Mouse (Mus musculus) forebrain, embryonic 11.5 days (tissue): Measurements from ENCODE around the gene Gnptab. TPM values are rescaled to one million over a fixed set of nuclear protein-coding genes. Genes with fewer than 3 reads are reported as not detected.

Experiments
- ATAC-seq: fragments of 200-750 bp; cut with Nextera tagmentation; replicated peaks from 2 replicates; pipeline ENCODE4 v1.8.0; 2017; ENCODE audit warnings: moderate TSS enrichment; ENCODE audit not compliant: low FRiP score
- DNase-seq: peaks from one replicate; pipeline ENCODE4 v3.0.0-alpha.2; 2017; ENCODE audit warnings: low spot score
- H3K27ac ChIP-seq: fragments of 300-500 bp; sonication (generic); 2 replicates; pipeline ENCODE4 v1.5.1; 2014; ENCODE audit warnings: low read depth, low read length
- H3K27me3 ChIP-seq: fragments of 300-500 bp; sonication (generic); 2 replicates; pipeline ENCODE4 v1.6.1; 2014; ENCODE audit warnings: mild to moderate bottlenecking, low read length, mixed read lengths; ENCODE audit not compliant: control insufficient read depth, insufficient read depth
- H3K36me3 ChIP-seq: fragments of 300-500 bp; sonication (generic); 2 replicates; pipeline ENCODE4 v1.6.1; 2014; ENCODE audit warnings: mild to moderate bottlenecking, low read length, moderate library complexity, mixed read lengths; ENCODE audit not compliant: control insufficient read depth, insufficient read depth
- H3K4me1 ChIP-seq: fragments of 300-500 bp; sonication (generic); replicated peaks from 2 replicates; pipeline ENCODE4 v1.6.1; 2014; ENCODE audit warnings: low read length, mixed read lengths; ENCODE audit not compliant: control insufficient read depth, insufficient read depth
- H3K4me2 ChIP-seq: fragments of 300-500 bp; sonication (generic); 2 replicates; pipeline ENCODE4 v1.6.1; 2014; ENCODE audit warnings: low read depth, mild to moderate bottlenecking, low read length, moderate library complexity, mixed read lengths; ENCODE audit not compliant: severe bottlenecking
- H3K4me3 ChIP-seq: fragments of 300-500 bp; sonication (generic); 2 replicates; pipeline ENCODE4 v1.5.1; 2014; ENCODE audit warnings: low read depth, low read length
- H3K9ac ChIP-seq: fragments of 300-500 bp; sonication (generic); 2 replicates; pipeline ENCODE4 v1.6.1; 2014; ENCODE audit warnings: low read length
- H3K9me3 ChIP-seq: fragments of 300-500 bp; sonication (generic); 2 replicates; pipeline ENCODE4 v1.6.1; 2016; ENCODE audit warnings: low read length, mixed read lengths; ENCODE audit not compliant: control insufficient read depth
- WGBS: fragments of 180-500 bp; shearing (Covaris S2); extraction: QIAGEN DNeasy Blood & Tissue Kit; methylation state at CpG from one replicate; pipeline ENCODE4 v1.1.7; 2014; 5-methylcytosine and 5-hydroxymethylcytosine counted together
- polyA plus RNA-seq: library from polyadenylated mRNA; unstranded; fragments of >200 nt; fragmentation: Nextera tagmentation; extraction: Ambion mirVana; gene quantifications from 2 replicates; pipeline ENCODE4 v1.2.1, GENCODE M21; 2014

Gnptab gene
- polyA plus RNA-seq, 1 experiment from 2014 or later, result 12.8 TPM

DNA sequence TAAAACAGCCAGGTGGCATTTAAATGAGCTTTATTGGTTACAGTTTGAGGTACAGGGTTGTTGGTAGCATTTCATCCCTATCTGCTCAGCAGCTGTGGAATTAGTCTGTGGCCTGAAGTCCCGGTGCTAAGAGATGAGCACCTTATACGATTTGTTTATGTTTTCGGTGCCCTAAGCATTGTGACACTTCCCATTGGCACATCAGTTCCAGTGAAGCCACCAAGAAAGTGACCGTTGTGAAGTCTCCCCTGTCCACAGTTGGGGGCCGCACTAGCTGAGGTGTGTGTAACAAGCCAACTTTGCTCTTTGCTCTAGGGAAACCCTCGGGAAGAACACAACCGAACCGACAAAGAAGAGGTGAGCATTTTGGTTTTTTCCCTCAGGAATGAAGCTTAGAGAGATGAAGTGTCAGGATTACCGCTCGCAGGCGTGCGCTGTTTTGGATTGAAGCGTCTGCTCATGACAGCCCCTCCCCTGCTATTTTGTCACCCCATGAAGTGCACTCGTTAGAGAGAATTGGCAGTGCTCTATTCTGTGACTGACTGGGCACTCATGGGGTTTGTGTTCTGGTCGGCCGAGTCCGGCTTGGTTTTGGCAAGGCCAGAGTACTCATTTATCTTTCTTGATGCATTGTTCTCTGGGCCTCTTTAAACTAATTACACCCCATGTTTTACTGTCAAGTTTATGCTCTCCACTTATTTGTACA lies 33.5 kb downstream of the Gnptab start:
- H3K36me3 ChIP-seq, result no peaks in the 10 kb centered on the region
- ATAC-seq, result no peak
- no peak overlapping the region for H3K9ac ChIP-seq
- no peaks in the 10 kb centered on the region for H3K9me3 ChIP-seq
- no peak overlapping the region for H3K4me3 ChIP-seq
- H3K27ac ChIP-seq, result no peak overlapping the region
- no peak overlapping the region for H3K4me2 ChIP-seq
- no peaks in the 10 kb centered on the region for H3K4me1 ChIP-seq
- H3K27me3 ChIP-seq, result no peaks in the 10 kb centered on the region
- WGBS, result 72% methylated on average over 17 of the region's 17 CpGs
- no peak for DNase-seq

DNA sequence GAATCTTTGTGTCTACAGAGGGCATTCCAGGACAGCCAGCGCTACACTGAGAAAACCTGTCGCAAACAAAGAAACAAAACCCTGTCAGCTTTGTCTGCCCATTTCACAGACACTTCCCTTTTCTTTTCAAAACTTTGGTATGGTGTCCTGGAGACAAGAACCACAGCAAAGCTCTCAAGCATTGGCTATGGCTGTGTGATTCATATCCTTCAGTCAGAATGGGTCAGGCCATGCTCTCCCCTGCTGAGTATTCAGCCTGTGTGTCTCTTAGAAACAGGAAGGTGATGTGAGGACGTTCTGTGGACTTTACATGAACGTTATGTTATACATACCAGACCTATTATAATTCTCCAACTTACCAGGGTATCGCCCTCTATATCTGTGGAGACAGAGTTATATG lies 38.8 kb downstream of the Gnptab start:
- Histone ChIP-seq H3K4me1 (no peaks in the 10 kb centered on the region), H3K9me3 (no peaks in the 10 kb centered on the region), H3K27me3 (no peaks in the 10 kb centered on the region), H3K4me2 (no peak overlapping the region), H3K27ac (no peak overlapping the region), H3K9ac (no peak overlapping the region), H3K36me3 (no peaks in the 10 kb centered on the region), H3K4me3 (no peak overlapping the region)
- DNase-seq, result no peak
- 91% methylated on average over 5 of the region's 5 CpGs for WGBS
- no peak for ATAC-seq

DNA sequence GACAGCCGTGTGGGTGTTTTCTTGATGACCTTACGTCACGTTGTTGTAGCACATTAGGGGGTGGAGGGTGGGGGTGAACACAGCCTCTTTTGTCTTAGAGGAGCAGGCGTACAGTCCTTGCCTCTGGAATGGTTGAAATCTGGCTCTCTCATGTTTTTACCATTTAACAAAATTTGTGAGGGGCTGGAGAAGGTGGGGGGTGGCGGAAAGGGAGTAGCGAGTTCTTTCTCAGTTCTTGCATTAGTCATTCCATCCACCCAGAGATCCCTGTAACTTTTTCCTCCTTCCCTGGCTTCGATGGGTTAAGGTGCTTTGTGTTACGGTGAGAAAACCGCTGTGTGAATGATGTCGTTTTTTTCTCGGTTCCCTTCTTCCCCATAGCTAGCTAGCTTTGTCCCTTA lies 41.2 kb downstream of the Gnptab start:
- WGBS, result 81% methylated on average over 11 of the region's 11 CpGs
- Histone ChIP-seq H3K9me3 (no peaks in the 10 kb centered on the region), H3K4me3 (no peak overlapping the region), H3K4me1 (no peaks in the 10 kb centered on the region), H3K4me2 (no peak overlapping the region), H3K9ac (no peak overlapping the region), H3K27me3 (no peaks in the 10 kb centered on the region), H3K27ac (no peak overlapping the region), H3K36me3 (no peaks in the 10 kb centered on the region)
- ATAC-seq (no peak), DNase-seq (no peak)

DNA sequence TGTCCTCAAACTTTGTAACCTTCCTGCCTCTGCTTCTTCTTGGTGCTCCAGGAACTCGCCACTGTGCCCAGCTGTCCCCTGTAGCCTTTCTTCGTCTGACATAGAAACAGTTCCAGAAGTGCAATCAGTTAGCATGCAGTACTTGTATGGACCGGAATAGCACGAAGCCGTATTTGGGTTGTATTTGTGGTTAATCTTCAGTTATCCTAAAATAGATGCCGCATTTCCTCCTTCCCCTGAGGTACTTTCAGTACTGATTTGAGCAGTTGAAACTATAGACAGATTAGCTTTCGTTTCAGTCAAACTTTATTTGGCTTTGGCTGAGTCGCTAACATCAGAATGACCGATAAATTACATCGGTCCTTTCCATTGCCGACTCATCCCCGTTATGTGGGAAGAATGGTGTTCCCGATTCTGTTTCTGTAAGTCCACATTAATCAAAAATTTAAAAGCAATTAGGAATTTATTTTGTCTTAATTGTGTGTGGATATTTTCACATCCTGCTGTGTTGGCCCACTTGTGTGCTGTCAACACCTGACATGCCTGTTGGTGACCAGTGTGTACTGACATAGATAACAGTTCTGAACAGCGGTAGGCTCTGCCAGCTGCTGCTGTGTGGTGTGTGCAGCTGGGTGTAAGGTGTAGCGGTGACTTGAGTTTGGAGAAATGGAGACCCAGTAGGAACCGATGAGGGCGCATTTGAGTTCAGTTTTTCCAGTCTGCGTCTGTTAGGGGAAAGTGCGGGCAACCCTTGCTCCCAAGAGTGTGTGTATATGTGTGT lies 41.9 kb downstream of the Gnptab start:
- DNase-seq, result no peak
- ATAC-seq, result no peak
- WGBS, result 95% methylated on average over 19 of the region's 19 CpGs
- H3K9ac ChIP-seq, result no peak overlapping the region
- no peaks in the 10 kb centered on the region for H3K4me1 ChIP-seq
- H3K36me3 ChIP-seq, result no peaks in the 10 kb centered on the region
- H3K4me2 ChIP-seq, result no peak overlapping the region
- no peaks in the 10 kb centered on the region for H3K27me3 ChIP-seq
- H3K9me3 ChIP-seq, result no peaks in the 10 kb centered on the region
- H3K4me3 ChIP-seq, result no peak overlapping the region
- H3K27ac ChIP-seq, result no peak overlapping the region

DNA sequence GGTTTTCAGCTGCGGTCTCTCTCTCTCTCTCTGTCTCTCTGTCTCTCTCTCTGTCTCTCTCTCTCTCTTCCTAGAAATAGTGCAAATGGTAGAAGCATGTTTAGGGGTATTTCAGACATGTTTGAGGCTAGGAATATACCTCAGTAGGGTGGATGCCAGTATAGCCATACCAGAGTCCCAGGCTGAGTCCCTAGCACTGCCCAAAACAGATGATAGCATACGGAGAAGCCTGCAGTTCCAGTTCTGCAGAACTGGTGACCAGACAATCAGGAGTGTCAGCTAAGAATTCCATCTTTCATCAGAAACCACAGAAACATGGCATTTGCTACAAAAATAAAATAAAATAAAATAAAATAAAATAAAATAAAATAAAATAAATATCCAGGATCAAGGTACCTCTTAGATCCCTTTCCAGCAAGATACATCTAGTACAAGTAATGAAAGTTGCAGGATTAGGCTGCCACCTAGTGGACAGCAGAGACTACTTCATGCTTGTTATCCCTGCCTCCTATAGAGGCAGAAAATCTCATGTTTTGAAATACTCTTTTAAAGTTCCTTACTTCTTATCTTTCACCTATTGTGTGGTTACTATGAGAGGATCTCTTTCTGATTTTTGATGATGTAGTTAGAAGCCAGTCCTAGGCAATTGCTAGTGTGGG lies 47.4 kb downstream of the Gnptab start:
- Histone ChIP-seq H3K4me2 (no peak overlapping the region), H3K36me3 (no peaks in the 10 kb centered on the region; the same call in 1 of the 2 replicates), H3K9me3 (no peaks in the 10 kb centered on the region), H3K27ac (no peak overlapping the region), H3K4me3 (no peak overlapping the region), H3K27me3 (no peaks in the 10 kb centered on the region), H3K9ac (no peak overlapping the region), H3K4me1 (no peaks in the 10 kb centered on the region)
- peak; percentile 59 for DNase-seq
- 95% methylated on average over 2 of the region's 2 CpGs for WGBS
- ATAC-seq, result no peak; the same call in 1 of the 2 replicates

DNA sequence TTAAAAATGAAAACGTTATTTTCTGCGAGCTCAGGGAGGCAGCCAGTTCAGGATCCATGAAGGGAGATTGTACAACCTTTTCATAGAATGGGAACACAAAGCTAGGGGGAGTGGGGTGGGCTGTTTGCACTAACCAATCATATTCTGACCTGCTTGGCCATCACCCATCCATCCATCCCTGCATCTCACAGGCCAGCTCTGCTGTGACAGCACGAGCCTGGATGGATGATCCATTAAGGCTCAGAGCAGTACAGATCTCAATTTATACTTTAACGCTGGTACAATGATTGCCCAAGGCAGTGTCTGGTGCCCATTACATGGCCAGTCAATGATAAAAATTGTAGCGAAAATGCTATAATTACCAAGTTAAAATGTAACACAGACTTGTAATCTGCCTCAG lies 48.0 kb downstream of the Gnptab start:
- Histone ChIP-seq H3K9ac (no peak overlapping the region), H3K9me3 (no peaks in the 10 kb centered on the region), H3K4me2 (no peak overlapping the region), H3K36me3 (no peaks in the 10 kb centered on the region; the same call in 1 of the 2 replicates), H3K27me3 (no peaks in the 10 kb centered on the region), H3K4me1 (no peaks in the 10 kb centered on the region), H3K27ac (no peak overlapping the region), H3K4me3 (no peak overlapping the region)
- no peak for DNase-seq
- no peak for ATAC-seq
- 71% methylated on average over 5 of the region's 5 CpGs for WGBS

DNA sequence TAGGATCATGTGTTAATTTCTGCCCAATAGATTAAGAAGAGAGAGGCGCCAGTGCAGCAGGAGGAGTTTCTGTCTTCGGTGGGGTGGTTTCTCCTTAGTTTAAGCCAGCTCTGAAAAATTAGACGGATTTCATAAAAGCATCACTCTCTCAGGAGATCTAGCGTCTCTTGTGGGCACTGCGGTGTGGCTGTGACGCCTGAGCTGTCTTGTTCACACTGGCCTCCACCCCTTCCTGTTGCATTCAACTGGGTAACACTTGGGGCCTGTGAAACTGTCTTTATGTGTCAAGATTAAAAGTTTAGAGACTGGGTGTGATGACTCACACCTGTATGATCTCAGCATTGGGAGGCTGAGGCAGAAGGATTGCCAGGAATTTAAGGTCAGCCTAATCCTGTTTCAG lies 49.1 kb downstream of the Gnptab start:
- Histone ChIP-seq H3K4me2 (no peak overlapping the region), H3K9ac (no peak overlapping the region), H3K4me3 (no peak overlapping the region), H3K27ac (no peak overlapping the region), H3K4me1 (no peaks in the 10 kb centered on the region), H3K36me3 (no peaks in the 10 kb centered on the region; the same call in 1 of the 2 replicates), H3K9me3 (no peaks in the 10 kb centered on the region), H3K27me3 (no peaks in the 10 kb centered on the region)
- ATAC-seq (no peak), DNase-seq (no peak)
- WGBS, result 91% methylated on average over 6 of the region's 6 CpGs

DNA sequence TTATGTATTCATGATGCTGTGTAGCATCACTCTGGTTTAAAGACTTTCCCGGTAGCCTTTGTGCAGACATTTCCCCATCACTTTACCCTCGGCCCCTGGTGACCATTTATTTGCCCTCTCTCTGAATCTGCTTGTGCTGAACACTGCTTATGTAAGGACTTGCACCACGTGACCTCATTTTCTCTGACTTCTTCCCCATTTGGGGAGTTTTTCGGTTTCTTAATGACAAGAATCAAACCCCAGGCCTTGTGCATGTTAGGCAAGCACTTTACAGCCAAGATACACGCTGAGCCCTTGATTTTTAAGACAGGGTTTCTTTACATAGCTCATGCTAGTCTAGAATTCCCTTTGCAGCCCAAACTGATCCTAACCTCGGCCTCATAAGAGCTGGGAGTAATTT lies 62.3 kb downstream of the Gnptab start:
- Histone ChIP-seq H3K27me3 (no peaks in the 10 kb centered on the region), H3K36me3 (no peaks in the 10 kb centered on the region; the same call in 1 of the 2 replicates), H3K4me3 (no peak overlapping the region), H3K4me2 (no peak overlapping the region), H3K4me1 (no peaks in the 10 kb centered on the region), H3K9ac (no peak overlapping the region), H3K27ac (no peak overlapping the region), H3K9me3 (no peaks in the 10 kb centered on the region)
- ATAC-seq (no peak), DNase-seq (no peak)
- 84% methylated on average over 6 of the region's 6 CpGs for WGBS
